Mouse (Mus musculus) cerebellum, adult 11-12 months (tissue): ENCODE measurements around the gene Cyp21a1.
"Not testable (repeated sequence)": the region's sequence is repeated elsewhere in the genome, so short reads cannot be mapped to it uniquely, and the experiment has no call there.

Experiments used
- DNase-seq: peaks from one replicate; pipeline ENCODE4 v3.0.0; 2022

Cyp21a1 gene

GRCm38 (mm10) chr17:34804301-34804700 is at the start of gene Cyp21a1:
Cyp21a1 (minus strand) TSS chr17:34804561.
- DNase-seq = not testable (repeated sequence)

GRCm38 (mm10) chr17:34853511-34853910 is 49.1 kb upstream of the Cyp21a1 start:
- no peak for DNase-seq

- no peak for DNase-seq
These were observed 46.3 kb upstream of the Cyp21a1 start for GRCm38 (mm10) chr17:34850517-34851125.

GRCm38 (mm10) chr17:34849722-34850516 is 45.6 kb upstream of the Cyp21a1 start, which contains the start of the genes Skiv2l and Nelfe:
Skiv2l (minus strand) TSS chr17:34850210.
Nelfe (plus strand) TSS chr17:34850391.
- peak; percentile 98 for DNase-seq

GRCm38 (mm10) chr17:34847615-34848014 is 43.3 kb upstream of the Cyp21a1 start:
- no peak for DNase-seq

GRCm38 (mm10) chr17:34847192-34847591 is 42.8 kb upstream of the Cyp21a1 start:
- DNase-seq = no peak

GRCm38 (mm10) chr17:34844884-34845283 is 40.5 kb upstream of the Cyp21a1 start:
- no peak for DNase-seq

- DNase-seq = no peak
These were observed 36.5 kb upstream of the Cyp21a1 start for GRCm38 (mm10) chr17:34840736-34841307.

GRCm38 (mm10) chr17:34838785-34839184 is 34.4 kb upstream of the Cyp21a1 start:
- DNase-seq = no peak

- no peak for DNase-seq
These were observed 33.3 kb upstream of the Cyp21a1 start for GRCm38 (mm10) chr17:34837464-34838324.

- DNase-seq = peak; percentile 95
These were observed 32.5 kb upstream of the Cyp21a1 start, which contains the start of the genes Stk19 and Dxo for GRCm38 (mm10) chr17:34836856-34837221. Stk19 (minus strand) TSS chr17:34836945. Dxo (plus strand) TSS chr17:34837019.

- DNase-seq = no peak
These were observed 31.9 kb upstream of the Cyp21a1 start for GRCm38 (mm10) chr17:34836155-34836855.

- DNase-seq = not testable (repeated sequence)
These were observed 26.4 kb upstream of the Cyp21a1 start for GRCm38 (mm10) chr17:34830776-34831175.

- DNase-seq = no peak
These were observed 10.5 kb upstream of the Cyp21a1 start for GRCm38 (mm10) chr17:34814818-34815370.

- DNase-seq = not testable (repeated sequence)
These were observed 9.4 kb upstream of the Cyp21a1 start for GRCm38 (mm10) chr17:34813747-34814146.

- no peak for DNase-seq
These were observed 6.9 kb upstream of the Cyp21a1 start for GRCm38 (mm10) chr17:34811275-34811674.

GRCm38 (mm10) chr17:34810811-34811210 is 6.5 kb upstream of the Cyp21a1 start:
- not testable (repeated sequence) for DNase-seq

- not testable (repeated sequence) for DNase-seq
These were observed 6.0 kb upstream of the Cyp21a1 start for GRCm38 (mm10) chr17:34810411-34810810.

GRCm38 (mm10) chr17:34808599-34809205 is 4.3 kb upstream of the Cyp21a1 start:
- no peak for DNase-seq

GRCm38 (mm10) chr17:34807176-34807575 is 2.8 kb upstream of the Cyp21a1 start:
- DNase-seq = no peak

- DNase-seq = no peak
These were observed 656 bp upstream of the Cyp21a1 start for GRCm38 (mm10) chr17:34804871-34805562.
